Mouse (Mus musculus): ENCODE measurements around the gene Jkamp. TPM values are rescaled to one million over a fixed set of nuclear protein-coding genes. Genes with fewer than 3 reads are reported as not detected.

Jkamp gene
- polyA plus RNA-seq, 1 experiment from 2014 or later, result 67.3 TPM

- WGBS, result 82% methylated on average over 6 of the region's 6 CpGs
- ATAC-seq (ENCODE audit: low FRiP score, low TSS enrichment), result no peak
- H3K9ac ChIP-seq (ENCODE audit: low read depth, low read length), result no peak overlapping the region
Measured at GRCm38 (mm10) chr12:72052571-72052970, 32.8 kb upstream of the Jkamp start.

GRCm38 (mm10) chr12:72053303-72053702 lies 32.1 kb upstream of the Jkamp start:
- Histone ChIP-seq H3K4me2 (replicated peaks; ENCODE audit: low read depth, low read length) (no peak overlapping the region), H3K9ac (ENCODE audit: low read depth, low read length) (no peak overlapping the region), H3K27me3 (ENCODE audit: control insufficient read depth, insufficient read depth, low read length) (no peaks in the 10 kb centered on the region), H3K9me3 (ENCODE audit: control insufficient read depth, low read length) (no peaks in the 10 kb centered on the region), H3K4me3 (ENCODE audit: low read length) (no peak overlapping the region), H3K4me1 (ENCODE audit: control insufficient read depth, insufficient read depth, low read length) (no peaks in the 10 kb centered on the region), H3K27ac (ENCODE audit: low read depth, low read length) (no peak overlapping the region), H3K36me3 (ENCODE audit: control insufficient read depth, insufficient read depth, low read length) (no peaks in the 10 kb centered on the region)
- WGBS, result 42% methylated on average over 6 of the region's 6 CpGs
- ATAC-seq (ENCODE audit: low FRiP score, low TSS enrichment), result no peak

More at GRCm38 (mm10) chr12:72052571-72052970, 32.8 kb upstream of the Jkamp start:
- Histone ChIP-seq H3K27ac (ENCODE audit: low read depth, low read length) (no peak overlapping the region), H3K9me3 (ENCODE audit: control insufficient read depth, low read length) (no peaks in the 10 kb centered on the region), H3K36me3 (ENCODE audit: control insufficient read depth, insufficient read depth, low read length) (no peaks in the 10 kb centered on the region), H3K27me3 (ENCODE audit: control insufficient read depth, insufficient read depth, low read length) (no peaks in the 10 kb centered on the region), H3K4me3 (ENCODE audit: low read length) (no peak overlapping the region), H3K4me1 (ENCODE audit: control insufficient read depth, insufficient read depth, low read length) (no peaks in the 10 kb centered on the region), H3K4me2 (replicated peaks; ENCODE audit: low read depth, low read length) (no peak overlapping the region)

DNA sequence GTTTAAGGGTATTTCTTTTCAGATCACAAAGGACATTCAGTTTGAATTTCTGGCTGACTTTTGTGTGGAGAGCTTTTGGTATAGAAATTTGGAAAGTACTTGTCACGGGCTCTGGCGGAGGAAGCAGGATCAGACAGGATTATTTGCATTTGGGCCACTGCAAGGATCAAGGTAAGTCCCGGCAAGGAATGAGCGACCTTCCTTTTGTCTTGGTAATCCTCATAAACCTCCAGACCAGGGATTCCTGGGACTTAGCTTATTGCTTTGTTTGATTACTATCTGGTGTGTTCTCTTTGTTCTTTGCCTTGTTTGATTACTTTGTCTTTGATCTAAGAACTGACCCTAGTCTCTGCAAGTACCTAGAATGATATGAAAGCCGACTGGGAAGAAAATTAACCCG lies 31.5 kb upstream of the Jkamp start:
- 19% methylated on average over 6 of the region's 6 CpGs for WGBS
- no peak overlapping the region for H3K27ac ChIP-seq (ENCODE audit: low read depth, low read length)

DNA sequence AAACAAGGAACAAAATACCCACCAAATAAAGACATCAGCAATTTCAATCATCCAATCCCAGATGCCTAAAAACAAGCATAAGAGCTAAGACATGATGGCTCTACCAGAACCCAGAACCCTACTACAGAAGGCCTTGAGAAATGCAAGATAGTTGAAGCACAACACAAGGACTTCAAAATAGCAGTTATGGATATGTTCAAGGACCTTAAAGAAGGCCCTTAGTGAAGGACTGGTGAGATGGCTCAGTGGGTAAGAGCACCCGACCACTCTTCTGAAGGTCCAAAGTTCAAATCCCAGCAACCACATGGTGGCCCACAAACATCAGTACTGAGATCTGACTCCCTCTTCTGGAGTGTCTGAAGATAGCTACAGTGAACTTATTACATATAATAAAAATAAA lies 27.6 kb upstream of the Jkamp start:
- no peaks in the 10 kb centered on the region for H3K9me3 ChIP-seq (ENCODE audit: control insufficient read depth, low read length)
- H3K4me1 ChIP-seq (ENCODE audit: control insufficient read depth, insufficient read depth, low read length), result no peaks in the 10 kb centered on the region
- H3K27me3 ChIP-seq (ENCODE audit: control insufficient read depth, insufficient read depth, low read length), result no peaks in the 10 kb centered on the region
- no peak overlapping the region for H3K27ac ChIP-seq (ENCODE audit: low read depth, low read length)
- no peak overlapping the region for H3K4me2 ChIP-seq (replicated peaks; ENCODE audit: low read depth, low read length)
- H3K36me3 ChIP-seq (ENCODE audit: control insufficient read depth, insufficient read depth, low read length), result no peaks in the 10 kb centered on the region
- no peak overlapping the region for H3K4me3 ChIP-seq (ENCODE audit: low read length)
- H3K9ac ChIP-seq (ENCODE audit: low read depth, low read length), result no peak overlapping the region
- 88% methylated on average over 1 of the region's 1 CpGs for WGBS
- no peak for ATAC-seq (ENCODE audit: low FRiP score, low TSS enrichment)

More for the DNA sequence above, 31.5 kb upstream of the Jkamp start:
- Histone ChIP-seq H3K9me3 (ENCODE audit: control insufficient read depth, low read length) (no peaks in the 10 kb centered on the region), H3K4me1 (ENCODE audit: control insufficient read depth, insufficient read depth, low read length) (no peaks in the 10 kb centered on the region), H3K27me3 (ENCODE audit: control insufficient read depth, insufficient read depth, low read length) (no peaks in the 10 kb centered on the region), H3K36me3 (ENCODE audit: control insufficient read depth, insufficient read depth, low read length) (no peaks in the 10 kb centered on the region), H3K9ac (ENCODE audit: low read depth, low read length) (no peak overlapping the region), H3K4me2 (replicated peaks; ENCODE audit: low read depth, low read length) (no peak overlapping the region), H3K4me3 (ENCODE audit: low read length) (no peak overlapping the region)
- ATAC-seq (ENCODE audit: low FRiP score, low TSS enrichment), result no peak

- no peak; the same call in 1 of the 2 replicates for ATAC-seq (ENCODE audit: low FRiP score, low TSS enrichment)
- 3% methylated on average over 40 of the region's 40 CpGs for WGBS
- no peak overlapping the region for H3K27ac ChIP-seq (ENCODE audit: low read depth, low read length)
- H3K36me3 ChIP-seq (ENCODE audit: control insufficient read depth, insufficient read depth, low read length), result no peaks in the 10 kb centered on the region
- H3K9me3 ChIP-seq (ENCODE audit: control insufficient read depth, low read length), result no peaks in the 10 kb centered on the region
- 0 out of 2 replicates have a peak overlapping the region, but pooled peaks have one; percentile 55 for H3K9ac ChIP-seq (ENCODE audit: low read depth, low read length)
- H3K27me3 ChIP-seq (ENCODE audit: control insufficient read depth, insufficient read depth, low read length), result peaks cover 10% of the 10 kb centered on the region
- no peaks in the 10 kb centered on the region for H3K4me1 ChIP-seq (ENCODE audit: control insufficient read depth, insufficient read depth, low read length)
- peak overlapping the region; percentile 98 for H3K4me2 ChIP-seq (replicated peaks; ENCODE audit: low read depth, low read length)
- peak overlapping the region; percentile 76 for H3K4me3 ChIP-seq (ENCODE audit: low read length)
Measured at GRCm38 (mm10) chr12:72069626-72070326, 15.6 kb upstream of the Jkamp start.

GRCm38 (mm10) chr12:72070327-72071269 lies 14.8 kb upstream of the Jkamp start, which contains the start of gene Gpr135:
TSS of gene Gpr135 (minus strand) at chr12:72071125.
- Histone ChIP-seq H3K4me1 (ENCODE audit: control insufficient read depth, insufficient read depth, low read length) (no peaks in the 10 kb centered on the region), H3K27ac (ENCODE audit: low read depth, low read length) (no peak within 1 kb of the TSS), H3K4me3 (ENCODE audit: low read length) (peak within 1 kb of the TSS; percentile 76), H3K27me3 (ENCODE audit: control insufficient read depth, insufficient read depth, low read length) (peaks cover 10% of the 10 kb centered on the region), H3K36me3 (ENCODE audit: control insufficient read depth, insufficient read depth, low read length) (0 out of 2 replicates have a peak, but pooled peaks cover 1% of the 10 kb centered on the region), H3K4me2 (replicated peaks; ENCODE audit: low read depth, low read length) (peak within 1 kb of the TSS; percentile 98), H3K9me3 (ENCODE audit: control insufficient read depth, low read length) (no peaks in the 10 kb centered on the region), H3K9ac (ENCODE audit: low read depth, low read length) (peak within 1 kb of the TSS; percentile 55)
- WGBS, result under 1% methylated on average over 90 of the region's 94 CpGs
- peak; percentile 93 for ATAC-seq (ENCODE audit: low FRiP score, low TSS enrichment)

GRCm38 (mm10) chr12:72078248-72078647 lies 7.1 kb upstream of the Jkamp start:
- WGBS, result 78% methylated on average over 3 of the region's 3 CpGs
- H3K4me2 ChIP-seq (replicated peaks; ENCODE audit: low read depth, low read length), result no peak overlapping the region
- no peaks in the 10 kb centered on the region for H3K27me3 ChIP-seq (ENCODE audit: control insufficient read depth, insufficient read depth, low read length)
- H3K4me1 ChIP-seq (ENCODE audit: control insufficient read depth, insufficient read depth, low read length), result peaks cover 5% of the 10 kb centered on the region; the same call in 1 of the 2 replicates
- no peaks in the 10 kb centered on the region for H3K9me3 ChIP-seq (ENCODE audit: control insufficient read depth, low read length)
- no peak overlapping the region for H3K27ac ChIP-seq (ENCODE audit: low read depth, low read length)
- no peak for ATAC-seq (ENCODE audit: low FRiP score, low TSS enrichment)
- H3K9ac ChIP-seq (ENCODE audit: low read depth, low read length), result no peak overlapping the region
- H3K4me3 ChIP-seq (ENCODE audit: low read length), result no peak overlapping the region
- 0 out of 2 replicates have a peak, but pooled peaks cover 2% of the 10 kb centered on the region for H3K36me3 ChIP-seq (ENCODE audit: control insufficient read depth, insufficient read depth, low read length)

DNA sequence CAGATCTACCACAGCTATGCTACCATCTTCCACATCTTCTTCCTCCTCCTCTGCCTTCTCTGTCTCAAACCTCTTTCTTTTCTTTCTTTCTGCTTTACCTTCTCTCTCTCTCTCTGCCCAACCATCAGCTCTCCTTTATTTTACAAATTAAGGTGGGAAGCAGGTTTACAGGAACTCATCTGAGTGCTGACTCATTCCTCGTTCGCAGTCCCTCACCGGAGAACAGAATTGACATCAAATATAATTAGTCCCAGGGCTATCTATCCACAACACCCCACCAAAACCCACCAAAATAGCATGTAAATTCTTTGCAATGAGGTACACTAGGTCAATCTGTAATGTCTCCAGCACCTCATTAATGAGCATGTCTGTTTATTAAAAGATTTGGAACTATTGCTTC lies 3.4 kb upstream of the Jkamp start:
- H3K4me1 ChIP-seq (ENCODE audit: control insufficient read depth, insufficient read depth, low read length), result peaks cover 7% of the 10 kb centered on the region; the same call in 1 of the 2 replicates
- 81% methylated on average over 3 of the region's 3 CpGs for WGBS
- no peaks in the 10 kb centered on the region for H3K36me3 ChIP-seq (ENCODE audit: control insufficient read depth, insufficient read depth, low read length)
- H3K27ac ChIP-seq (ENCODE audit: low read depth, low read length), result no peak overlapping the region
- peak overlapping the region; percentile 36 for H3K4me2 ChIP-seq (replicated peaks; ENCODE audit: low read depth, low read length)
- ATAC-seq (ENCODE audit: low FRiP score, low TSS enrichment), result no peak
- H3K9ac ChIP-seq (ENCODE audit: low read depth, low read length), result no peak overlapping the region
- H3K27me3 ChIP-seq (ENCODE audit: control insufficient read depth, insufficient read depth, low read length), result no peaks in the 10 kb centered on the region
- no peaks in the 10 kb centered on the region for H3K9me3 ChIP-seq (ENCODE audit: control insufficient read depth, low read length)
- H3K4me3 ChIP-seq (ENCODE audit: low read length), result no peak overlapping the region

All from kidney, embryonic 14.5 days (tissue).